Mouse (Mus musculus): ENCODE data around the gene Rnf41.

Rnf41 gene

DNA sequence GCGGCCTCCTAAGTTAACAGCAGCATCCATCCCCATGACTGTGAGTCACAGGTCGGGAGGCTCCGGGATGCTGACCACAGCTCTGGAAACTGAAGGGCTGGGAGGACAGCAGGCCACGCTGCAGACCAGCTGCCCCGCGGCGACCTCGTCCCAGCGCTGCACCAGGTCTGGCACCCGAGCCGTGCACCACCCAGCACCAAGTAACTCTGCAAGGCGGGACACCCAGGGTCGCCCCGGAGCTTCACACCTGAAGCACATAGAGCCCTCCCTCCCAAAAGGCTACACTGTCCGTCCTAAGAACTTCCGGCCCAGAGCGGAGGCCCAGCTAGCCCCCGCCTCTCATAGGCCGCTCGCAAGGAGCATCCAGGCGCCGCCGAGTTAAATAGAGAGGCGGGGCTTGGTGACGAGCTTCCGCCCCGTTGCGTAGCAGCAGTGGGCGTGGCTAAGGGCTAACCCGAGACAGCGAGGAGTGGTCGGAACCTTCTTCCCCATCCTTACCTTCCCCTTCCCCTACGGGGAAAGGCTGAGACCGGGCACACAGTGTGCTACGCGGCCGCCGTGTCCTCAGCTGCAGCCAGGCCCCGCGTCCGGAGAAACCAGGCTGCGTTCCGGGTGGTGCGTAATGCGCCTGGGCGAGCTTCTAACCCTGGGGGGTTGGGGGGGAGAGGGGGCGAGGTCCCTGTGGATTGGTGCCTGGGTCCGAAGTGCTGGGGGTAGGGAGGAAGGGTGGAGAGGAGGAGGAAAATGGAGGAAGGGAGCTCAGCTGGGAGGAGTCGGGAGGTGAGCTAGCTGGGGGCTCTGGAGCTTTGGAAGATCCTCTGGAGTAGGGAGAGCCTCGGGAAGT is at the start of gene Rnf41, which contains the start of gene Nabp2:
Gene Rnf41 (plus strand): TSS at position 447 of the 844 bp plus-strand sequence.
Gene Nabp2 (minus strand): TSS at position 282 of the 844 bp plus-strand sequence.
- DNase-seq (ENCODE audit: low spot score): peak; percentile 93

DNA sequence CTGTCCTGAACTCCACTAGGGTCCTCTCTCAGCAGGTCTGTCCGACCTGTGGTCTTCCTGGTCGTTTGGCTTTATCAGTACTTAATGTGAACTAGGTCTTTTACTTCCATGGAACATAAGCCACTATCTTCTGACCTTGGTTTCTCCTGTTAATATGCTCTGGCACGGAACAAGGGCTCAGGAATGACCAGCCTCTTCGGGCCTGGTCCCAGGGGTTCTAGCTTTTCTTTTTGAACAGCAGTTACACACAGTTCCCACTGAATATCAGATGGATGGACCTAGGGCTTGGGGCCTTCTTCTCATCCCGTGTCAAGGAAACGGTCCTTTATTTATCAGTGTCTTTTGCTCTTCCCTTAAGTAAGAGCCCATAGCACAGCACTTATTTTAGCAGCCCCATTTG is 49.6 kb upstream of the Rnf41 start:
- no peak for DNase-seq (ENCODE audit: low spot score)

DNA sequence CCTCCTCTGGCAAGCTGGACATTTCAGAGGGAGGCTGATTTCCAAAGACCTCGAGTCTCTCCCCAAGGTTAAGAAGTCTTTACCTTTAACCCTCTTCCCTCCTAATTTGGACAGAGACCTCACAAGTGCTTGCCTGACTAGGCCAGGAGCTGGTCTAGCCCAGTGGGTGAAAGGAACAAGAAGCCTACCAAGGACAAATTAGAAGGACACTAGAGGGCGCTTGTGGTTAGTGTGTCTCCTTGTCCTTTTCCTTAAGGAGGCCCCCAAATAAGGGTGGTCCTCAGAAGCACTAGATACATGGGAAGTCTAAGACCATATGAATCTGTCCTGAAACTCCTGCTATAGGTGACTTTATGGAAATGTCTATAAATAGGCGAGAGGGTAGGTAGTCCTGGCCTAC is 48.9 kb upstream of the Rnf41 start:
- DNase-seq (ENCODE audit: low spot score): no peak

DNA sequence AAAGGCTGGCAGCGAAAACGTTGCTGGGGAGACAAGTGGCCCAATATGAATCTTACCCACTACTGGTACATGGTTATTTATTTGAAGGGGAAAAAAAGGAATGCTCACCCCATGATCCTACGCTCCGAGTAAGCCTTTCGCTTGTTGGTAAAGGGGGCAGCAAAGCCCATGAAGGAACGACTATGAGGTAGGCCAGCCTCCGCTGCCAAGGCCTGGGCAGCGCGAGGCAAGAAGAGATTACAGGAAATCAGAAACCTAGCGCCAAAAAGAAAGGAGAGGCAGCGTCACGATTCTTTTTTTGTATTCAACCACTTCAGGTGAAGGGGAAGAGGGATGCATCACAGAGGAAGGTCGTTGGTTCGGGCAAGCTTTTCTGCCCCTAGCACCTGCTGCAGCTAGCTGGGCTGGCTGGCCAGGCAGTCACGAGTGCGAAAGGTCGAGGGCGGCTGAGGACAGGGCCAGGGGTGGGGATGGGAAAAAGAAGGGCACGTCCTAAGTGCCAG is 43.5 kb upstream of the Rnf41 start:
- no peak for DNase-seq (ENCODE audit: low spot score)

DNA sequence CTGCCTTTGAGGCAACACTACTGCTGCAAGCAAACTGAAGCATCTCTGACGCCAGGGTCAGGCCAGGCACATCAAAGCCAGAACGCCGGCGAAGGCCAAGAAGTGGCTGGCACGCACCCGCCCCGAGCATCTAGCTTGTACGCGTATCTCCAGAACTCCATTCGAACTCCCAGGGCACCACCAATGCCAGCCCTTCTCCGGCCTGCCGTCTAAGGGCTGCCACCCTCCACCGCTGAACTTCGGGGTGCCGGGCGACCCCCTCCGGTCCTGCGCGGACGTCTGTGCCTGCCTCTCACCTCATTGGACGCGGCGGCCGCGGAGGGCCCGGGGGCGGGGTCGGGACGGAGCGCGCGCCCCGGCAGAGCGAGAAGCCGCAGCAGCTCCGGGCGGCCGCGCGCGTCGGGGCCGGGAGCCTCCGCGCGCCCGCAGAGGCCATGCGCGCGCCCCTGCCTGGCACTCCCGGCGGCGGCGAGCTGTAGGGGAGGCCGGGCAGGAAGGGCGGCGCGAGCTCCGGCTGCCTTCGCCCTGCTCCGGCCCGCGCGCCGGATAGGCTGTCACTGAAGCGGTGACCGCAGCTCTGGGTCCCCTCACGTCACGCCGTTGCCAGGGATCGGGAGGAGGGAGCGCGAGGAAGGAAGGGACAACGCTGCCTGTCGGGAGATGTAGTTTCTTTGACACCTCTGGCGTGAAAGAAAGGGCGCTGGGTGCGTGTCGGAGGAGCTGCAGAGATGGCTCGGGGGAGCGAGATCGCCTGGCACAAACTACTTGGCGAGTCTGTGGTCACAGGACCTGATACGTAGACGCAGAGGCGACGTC is 42.8 kb upstream of the Rnf41 start, which contains the start of gene Coq10a:
Gene Coq10a (minus strand): TSS at position 596 of the 816 bp plus-strand sequence.
- DNase-seq (ENCODE audit: low spot score): peak; percentile 81

DNA sequence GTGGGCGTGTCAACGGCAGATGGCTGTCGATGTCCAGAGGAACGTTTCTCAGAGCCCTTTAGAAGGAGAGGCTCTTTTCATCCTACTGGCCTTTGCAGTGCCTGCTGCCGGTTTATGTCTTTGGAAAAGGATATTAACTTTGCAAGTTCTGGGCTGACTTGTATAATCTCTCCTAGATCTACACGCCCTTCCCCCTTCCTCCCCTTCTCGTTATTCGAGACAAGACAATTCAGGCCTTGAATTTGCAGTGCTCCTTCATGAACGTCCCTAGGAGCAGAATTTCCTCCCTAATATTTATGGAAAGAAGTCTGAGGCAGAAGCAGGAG is 42.3 kb upstream of the Rnf41 start:
- no peak for DNase-seq (ENCODE audit: low spot score)

DNA sequence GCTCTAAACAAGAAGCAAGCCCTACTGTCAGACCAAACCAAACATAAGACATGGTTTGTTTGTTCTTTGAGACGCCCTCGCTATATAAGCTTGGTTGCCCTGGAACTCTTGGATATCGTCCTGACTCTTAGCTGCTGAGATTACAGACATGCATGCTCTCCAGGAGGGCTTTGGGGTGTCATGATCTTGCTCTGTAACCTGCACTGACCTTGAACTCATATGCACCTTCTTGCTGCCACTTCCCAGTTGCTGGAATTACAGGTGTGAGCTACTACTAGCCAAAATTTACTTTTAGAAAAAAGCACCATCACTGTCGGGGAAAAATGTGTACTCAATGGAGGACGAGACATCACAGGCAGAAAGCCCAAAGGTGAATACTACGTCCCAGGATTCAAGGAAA is 41.9 kb upstream of the Rnf41 start:
- DNase-seq (ENCODE audit: low spot score): no peak

DNA sequence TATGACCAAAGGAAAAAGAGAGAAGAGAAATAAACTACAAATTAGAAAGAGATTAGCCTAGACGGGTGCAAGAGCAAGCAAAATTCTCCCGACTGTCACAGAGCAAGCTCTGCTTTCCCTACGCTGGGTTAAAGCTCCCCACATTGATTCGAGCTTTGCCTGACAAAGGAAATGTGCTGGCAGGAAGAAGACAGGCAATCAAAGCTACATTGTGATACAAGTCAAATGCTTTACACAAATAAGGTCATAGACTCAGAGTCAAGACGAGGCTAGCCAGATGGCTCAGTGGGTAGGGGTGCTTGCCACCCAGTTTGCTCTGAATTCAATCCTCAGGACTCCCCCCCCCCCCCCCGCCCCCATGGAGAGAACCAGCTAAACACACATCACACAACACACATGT is 41.4 kb upstream of the Rnf41 start:
- no peak for DNase-seq (ENCODE audit: low spot score)

DNA sequence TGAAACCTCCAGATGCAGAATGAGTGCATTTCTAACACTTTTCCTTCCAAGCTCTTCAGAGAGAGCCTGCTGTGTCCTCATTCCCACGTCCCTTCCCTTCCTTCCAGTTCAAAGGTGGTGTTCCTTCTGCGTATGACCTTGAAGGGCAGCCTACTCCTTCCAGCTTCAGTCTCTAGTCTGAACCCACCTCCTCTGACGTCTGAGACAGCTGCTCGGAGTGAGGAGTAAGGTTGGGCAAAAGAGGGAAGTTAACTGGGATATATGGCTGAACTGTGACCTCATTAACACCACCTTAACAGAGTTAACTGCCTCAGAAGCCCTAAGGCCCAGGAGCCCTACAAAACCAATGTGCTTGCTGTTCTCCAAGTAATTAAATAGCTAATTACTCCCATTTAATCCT is 40.9 kb upstream of the Rnf41 start:
- DNase-seq (ENCODE audit: low spot score): no peak

DNA sequence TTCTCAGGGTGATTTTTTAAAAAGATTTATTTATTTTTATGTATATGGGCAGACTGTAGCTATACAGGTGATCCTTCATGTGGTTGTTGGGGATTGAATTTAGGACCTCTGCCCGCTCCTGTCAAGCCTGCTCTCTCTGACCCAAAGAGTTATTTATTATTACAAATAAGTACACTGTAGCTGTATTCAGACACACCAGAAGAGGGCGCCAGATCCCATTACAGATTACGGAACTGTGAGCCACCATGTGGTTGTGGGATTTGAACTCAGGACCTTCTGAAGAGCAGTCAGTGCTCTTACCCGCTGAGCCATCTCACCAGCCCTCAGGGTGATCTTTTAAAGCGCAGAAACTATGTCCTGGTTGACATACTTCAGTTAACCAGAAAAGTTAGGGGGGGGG is 39.3 kb upstream of the Rnf41 start:
- no peak for DNase-seq (ENCODE audit: low spot score)

DNA sequence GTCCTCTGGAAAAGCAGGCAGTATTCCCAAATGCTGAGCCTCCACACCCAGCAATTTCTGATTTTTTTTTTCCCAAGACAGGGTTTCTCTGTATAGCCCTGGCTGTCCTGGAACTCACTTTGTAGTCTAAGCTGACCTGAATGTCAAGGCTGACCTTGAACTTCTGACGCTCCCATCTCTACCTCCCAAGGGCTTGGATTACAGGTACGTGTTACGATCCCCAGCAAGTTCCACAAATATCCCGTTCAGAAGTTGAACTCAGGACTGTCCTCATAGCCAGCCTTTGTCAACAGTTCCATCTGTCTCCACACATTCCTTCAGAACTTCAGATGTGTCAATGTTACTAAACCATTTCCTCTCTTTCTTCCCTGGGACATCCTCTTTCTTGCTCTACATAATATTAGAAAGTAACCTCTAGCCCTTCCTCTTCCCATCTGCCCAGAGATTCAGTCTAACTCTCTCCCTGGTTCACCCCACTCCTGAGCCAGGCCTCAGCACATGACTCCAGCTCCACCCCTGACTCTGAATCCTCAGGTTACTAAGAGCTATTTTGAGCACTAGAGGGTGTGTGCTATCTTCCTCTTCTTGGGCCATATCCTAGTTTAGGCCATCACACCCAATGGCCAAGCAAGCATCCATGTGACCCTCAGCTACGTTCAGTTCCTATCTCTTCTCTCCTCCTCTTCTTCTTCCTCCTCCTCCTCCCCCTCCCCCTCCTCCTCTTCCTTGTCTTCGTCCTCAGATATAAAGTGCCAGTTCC is 38.3 kb upstream of the Rnf41 start:
- DNase-seq (ENCODE audit: low spot score): no peak

DNA sequence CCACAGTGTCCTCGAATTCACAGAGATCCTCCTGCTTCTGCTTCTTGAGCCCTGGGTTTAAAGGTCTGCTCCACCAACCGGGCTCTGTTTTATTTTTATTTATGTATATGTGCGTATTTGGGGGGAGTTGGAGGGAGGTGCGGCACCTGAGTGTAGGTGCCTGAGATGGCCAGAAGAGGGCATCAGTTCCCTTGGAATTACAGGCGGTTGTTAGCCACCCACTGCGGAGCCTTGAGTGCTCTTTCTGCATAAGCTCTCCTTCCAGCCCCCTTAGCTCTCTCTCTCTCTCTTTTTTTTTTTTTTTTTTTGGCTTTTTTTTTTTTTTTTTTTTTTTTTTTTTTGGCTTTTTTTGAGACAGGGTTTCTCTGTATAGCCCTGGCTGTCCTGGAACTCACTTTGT is 37.1 kb upstream of the Rnf41 start:
- no peak for DNase-seq (ENCODE audit: low spot score)

DNA sequence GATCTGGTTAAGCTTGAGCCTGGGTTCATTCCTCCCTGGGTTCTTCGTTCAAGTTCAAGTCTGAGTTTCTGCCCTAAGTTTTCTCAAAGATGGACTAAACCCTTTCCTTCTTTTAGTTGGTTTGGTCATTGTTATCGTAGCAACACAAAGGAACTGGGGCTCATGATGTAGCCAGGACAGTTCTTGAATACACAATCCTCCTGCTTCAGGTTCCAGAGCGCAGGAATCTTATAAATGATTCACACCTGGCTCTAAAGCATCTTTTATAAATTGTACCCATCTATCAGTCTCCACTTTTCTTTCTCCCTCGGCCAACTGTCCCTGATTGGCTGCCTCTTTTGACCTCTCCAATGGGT is 35.4 kb upstream of the Rnf41 start:
- no peak for DNase-seq (ENCODE audit: low spot score)

DNA sequence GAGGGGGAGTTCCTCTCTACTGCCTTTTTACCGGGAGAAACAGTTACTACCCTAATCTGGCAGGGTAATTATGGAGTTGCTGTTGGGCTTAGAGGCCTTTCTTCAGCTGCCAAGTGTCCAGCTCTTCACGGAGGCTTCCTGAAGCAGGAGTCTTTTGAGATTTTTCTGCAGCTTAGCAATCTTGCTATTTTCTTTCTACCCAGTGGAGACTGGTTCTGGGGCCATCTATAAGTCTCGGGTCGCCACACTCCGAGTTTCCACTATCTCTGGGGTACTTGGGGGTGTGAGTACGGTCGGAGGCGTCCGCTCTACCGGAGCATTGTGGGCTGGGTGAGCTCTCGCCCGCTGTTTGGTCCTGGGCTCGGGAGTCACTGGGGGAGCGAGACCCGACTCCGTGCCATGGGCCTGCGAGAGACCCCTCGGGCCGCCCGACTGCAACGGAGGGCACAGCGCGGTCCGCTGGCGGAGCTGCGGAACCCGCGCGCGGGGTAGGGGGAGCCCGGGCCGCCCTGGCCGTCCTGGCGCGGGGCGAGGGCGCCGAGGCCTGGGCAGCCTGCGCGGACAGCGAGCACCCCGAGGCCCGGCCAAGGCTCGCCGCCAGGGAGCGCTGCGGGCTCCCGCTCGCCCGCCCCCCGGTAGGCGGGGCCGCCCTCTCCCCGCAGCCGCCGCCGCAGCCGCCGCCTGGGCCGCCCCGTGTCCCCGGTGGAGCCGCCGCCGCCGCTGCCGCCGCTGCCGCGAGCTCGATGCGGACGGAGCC is 34.8 kb upstream of the Rnf41 start, which contains the start of gene Ankrd52:
Gene Ankrd52 (plus strand): TSS at position 661 of the 757 bp plus-strand sequence.
- no peak for DNase-seq (ENCODE audit: low spot score)

DNA sequence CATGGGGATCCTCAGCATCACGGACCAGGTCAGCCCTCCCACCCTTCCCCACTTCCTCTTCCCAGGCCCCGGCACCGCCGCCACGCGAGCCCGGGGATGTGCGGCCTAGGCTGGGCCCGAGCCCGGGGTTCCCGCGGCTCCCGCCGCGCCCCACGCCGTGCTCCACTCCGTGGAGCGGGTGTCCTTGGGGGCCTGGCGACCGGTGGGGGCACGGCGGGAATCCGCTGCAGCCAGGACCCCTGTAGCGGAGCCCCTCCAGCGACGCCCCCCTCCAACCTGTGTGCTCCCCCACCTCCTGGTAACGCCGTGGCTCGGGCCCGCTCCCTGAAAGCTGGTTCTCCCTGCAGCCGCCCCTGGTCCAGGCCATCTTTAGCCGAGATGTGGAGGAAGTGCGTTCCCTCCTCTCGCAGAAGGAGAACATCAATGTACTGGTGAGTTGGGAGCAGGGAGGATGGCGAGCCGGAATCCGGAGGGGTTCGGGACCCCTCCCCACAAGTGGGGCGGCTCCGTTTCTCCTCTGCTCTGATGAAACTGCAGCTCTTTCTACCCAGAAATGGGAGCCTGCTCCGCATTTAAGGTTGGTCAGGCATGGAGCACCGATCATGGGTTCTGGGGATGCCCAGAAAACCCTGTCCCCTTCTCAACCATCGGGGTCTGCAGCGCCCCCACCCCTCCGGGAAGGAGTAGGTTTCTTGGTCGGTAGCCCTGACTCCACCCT is 34.1 kb upstream of the Rnf41 start:
- DNase-seq (ENCODE audit: low spot score): no peak

DNA sequence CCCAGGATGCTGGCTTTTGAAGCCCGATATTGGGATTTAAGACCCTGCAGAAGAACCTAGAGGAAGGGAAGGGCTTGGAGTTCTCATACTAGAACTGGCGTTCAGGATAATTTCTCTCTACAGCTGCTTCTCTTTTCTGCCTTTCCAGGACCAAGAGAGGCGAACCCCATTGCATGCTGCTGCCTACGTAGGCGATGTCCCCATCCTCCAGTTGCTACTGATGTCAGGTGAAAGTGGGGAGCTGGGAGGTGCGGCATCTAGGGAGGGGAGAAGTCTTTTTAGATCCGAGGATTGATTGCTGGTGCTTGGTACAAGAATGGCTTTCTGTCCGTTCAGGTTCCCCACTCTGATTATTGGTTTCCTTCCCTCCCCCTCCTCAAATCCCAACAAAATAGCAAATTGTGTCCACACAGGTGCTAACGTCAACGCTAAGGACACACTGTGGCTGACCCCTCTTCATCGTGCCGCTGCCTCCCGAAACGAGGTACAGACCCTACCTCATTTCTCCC is 33.5 kb upstream of the Rnf41 start:
- no peak for DNase-seq (ENCODE audit: low spot score)

DNA sequence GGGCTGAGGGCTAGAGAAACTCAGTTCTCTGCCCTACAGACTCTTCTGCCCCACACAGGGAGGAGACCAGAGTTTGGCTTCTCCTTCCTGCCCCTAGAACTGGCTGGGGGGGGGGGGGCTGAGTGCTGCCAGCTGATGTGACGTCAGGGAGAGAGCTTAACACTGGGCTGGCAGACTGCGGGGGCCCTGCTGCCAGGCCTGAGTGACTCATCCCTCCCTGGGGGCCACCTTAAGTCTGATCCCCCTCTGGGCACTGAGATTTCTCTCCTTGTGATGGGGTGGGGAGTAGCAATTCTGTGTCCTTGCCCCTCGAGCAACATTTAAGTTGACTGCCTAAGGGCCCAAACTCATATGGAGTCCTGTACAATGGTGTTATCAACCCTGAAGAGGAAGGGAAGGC is 33.0 kb upstream of the Rnf41 start:
- no peak for DNase-seq (ENCODE audit: low spot score)

DNA sequence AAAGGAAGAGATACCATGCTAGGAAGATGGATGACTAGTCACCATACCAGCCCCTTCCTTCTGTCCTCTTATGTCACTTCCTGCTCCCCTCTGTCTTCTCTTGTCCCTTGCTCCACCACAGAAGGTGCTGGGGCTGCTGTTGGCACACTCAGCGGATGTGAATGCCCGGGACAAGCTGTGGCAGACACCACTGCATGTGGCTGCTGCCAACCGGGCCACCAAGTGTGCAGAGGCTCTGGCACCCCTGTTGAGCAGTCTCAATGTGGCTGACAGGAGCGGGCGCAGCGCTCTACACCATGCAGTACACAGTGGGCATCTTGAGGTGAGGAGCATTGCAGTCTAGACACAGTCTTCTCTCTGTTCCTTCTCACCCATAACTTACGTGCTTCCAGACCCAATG is 32.2 kb upstream of the Rnf41 start:
- DNase-seq (ENCODE audit: low spot score): no peak

DNA sequence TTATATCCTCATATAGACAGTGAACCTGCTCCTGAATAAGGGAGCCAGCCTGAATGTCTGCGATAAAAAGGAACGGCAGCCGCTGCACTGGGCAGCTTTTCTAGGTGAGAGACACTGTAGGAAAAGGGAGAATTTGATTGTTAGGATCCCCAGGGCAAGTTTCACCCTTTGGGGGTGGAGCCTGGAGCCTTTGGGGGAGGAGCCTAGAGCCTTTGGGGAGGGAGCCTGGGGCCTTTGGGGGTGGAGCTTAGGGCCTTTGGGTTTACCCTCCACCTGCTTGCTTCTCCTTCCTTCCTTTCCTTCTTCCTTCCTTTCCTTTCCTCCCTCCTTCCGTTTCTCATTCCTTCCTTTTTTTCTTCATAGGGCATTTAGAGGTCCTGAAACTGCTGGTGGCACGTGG is 30.9 kb upstream of the Rnf41 start:
- DNase-seq (ENCODE audit: low spot score): no peak

DNA sequence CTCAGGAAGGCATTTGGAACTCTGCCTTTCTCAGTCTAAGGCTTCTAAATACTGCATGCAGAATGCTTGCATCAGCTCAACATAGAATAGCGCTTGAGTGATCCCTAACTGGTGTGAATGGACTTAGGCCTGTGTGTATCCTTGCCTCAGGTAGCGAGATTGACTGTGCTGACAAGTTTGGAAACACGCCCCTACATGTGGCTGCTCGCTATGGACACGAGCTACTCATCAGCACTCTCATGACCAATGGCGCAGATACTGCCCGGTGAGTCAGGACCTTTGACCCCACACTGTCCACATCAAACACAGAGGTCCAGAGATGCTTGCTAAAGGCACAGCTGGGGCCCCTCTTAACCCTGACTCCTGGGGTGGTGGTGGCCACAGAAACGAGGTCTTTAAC is 29.0 kb upstream of the Rnf41 start:
- DNase-seq (ENCODE audit: low spot score): no peak

DNA sequence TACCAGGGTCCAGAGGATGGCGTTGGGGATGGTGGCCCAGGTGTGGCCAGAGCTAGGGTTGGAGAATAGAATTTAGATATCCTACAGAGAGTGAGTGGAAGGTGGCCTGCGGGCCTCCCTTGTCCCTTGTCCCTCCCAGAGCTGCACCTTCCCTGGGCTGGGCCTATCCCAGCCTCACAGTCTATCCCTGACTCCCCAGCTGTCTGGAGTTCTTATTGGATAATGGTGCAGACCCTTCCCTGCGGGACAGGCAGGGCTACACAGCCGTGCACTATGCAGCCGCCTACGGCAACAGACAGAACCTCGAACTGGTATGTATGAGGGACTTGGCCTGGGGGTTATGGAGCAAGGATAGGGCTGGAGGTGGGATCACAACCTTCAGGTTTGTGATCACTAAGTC is 25.6 kb upstream of the Rnf41 start:
- no peak for DNase-seq (ENCODE audit: low spot score)
